Mouse (Mus musculus): Measurements from ENCODE around the gene Guf1.

- no peak for TF ChIP-seq USF2 (conservative IDR thresholded peaks at IDR 0.05; ENCODE audit: low read depth, low read length)
- no peak for TF ChIP-seq EP300 (IDR thresholded peaks at IDR 0.05; ENCODE audit: low read length)
- no peak for TF ChIP-seq CTCF (conservative IDR thresholded peaks at IDR 0.05 in 1 of 2, IDR thresholded peaks at IDR 0.05 in 1 of 2; ENCODE audit: low read depth in 2 of 2, low read length in 2 of 2)
- TF ChIP-seq ZKSCAN1 (IDR thresholded peaks at IDR 0.05; ENCODE audit: borderline replicate concordance, low read depth, low read length), result no peak
- no peak for TF ChIP-seq POLR2A (IDR thresholded peaks at IDR 0.05; ENCODE audit: low read depth, low read length)
- TF ChIP-seq JUND (conservative IDR thresholded peaks at IDR 0.05; ENCODE audit: low read depth, low read length), result no peak
- no peak for TF ChIP-seq E2F4 (IDR thresholded peaks at IDR 0.05; ENCODE audit: insufficient replicate concordance, low read depth, low read length)
- TF ChIP-seq ZMIZ1 (IDR thresholded peaks at IDR 0.05; ENCODE audit: low read depth, low read length), result no peak
- TF ChIP-seq HCFC1 (IDR thresholded peaks at IDR 0.05; ENCODE audit: low read depth, low read length), result no peak
- TF ChIP-seq KAT2A (IDR thresholded peaks at IDR 0.05; ENCODE audit: insufficient replicate concordance, low read length), result no peak
- TF ChIP-seq ZNF384 (IDR thresholded peaks at IDR 0.05; ENCODE audit: low read depth, low read length), result no peak
- no peak for TF ChIP-seq RAD21 (IDR thresholded peaks at IDR 0.05; ENCODE audit: low read depth, low read length)
These were observed 64.2 kb downstream of the Guf1 start for GRCm38 (mm10) chr5:69620899-69621298.

Data from CH12.LX (cell line).